Mouse (Mus musculus) CH12.LX (cell line): Measurements from ENCODE around the gene Hlcs. TPM values are rescaled to one million over a fixed set of nuclear protein-coding genes. Genes with fewer than 3 reads are reported as not detected.

Experiments used
- DNase-seq: peaks from one replicate; pipeline ENCODE4 v3.0.0-alpha.2; 2013; ENCODE audit errors: extremely low read depth
- H3K27ac ChIP-seq: 2 replicates; pipeline ENCODE4 v1.5.1; 2012; ENCODE audit warnings: low read depth, mild to moderate bottlenecking, control low read depth, moderate library complexity; ENCODE audit not compliant: insufficient read depth
- H3K27me3 ChIP-seq: replicated peaks from 2 replicates; pipeline ENCODE3; 2012; ENCODE audit warnings: inconsistent platforms
- H3K36me3 ChIP-seq, 2 experiments: replicated peaks in 1 of 2; 2 replicates each; pipeline versions ENCODE3 to v1.6.1; 2012; ENCODE audit warnings: inconsistent platforms in 1 of 2, low read length in 1 of 2, mild to moderate bottlenecking in 1 of 2, mixed read lengths in 1 of 2, moderate library complexity in 1 of 2; ENCODE audit not compliant: control insufficient read depth in 1 of 2, insufficient read depth in 1 of 2
- H3K4me1 ChIP-seq, 2 experiments: 2 replicates each; pipeline ENCODE4 v1.6.1; 2012; ENCODE audit warnings: inconsistent platforms in 1 of 2, moderate library complexity in 1 of 2; ENCODE audit not compliant: insufficient read depth in 2 of 2, control insufficient read depth in 1 of 2
- H3K4me2 ChIP-seq: 2 replicates; pipeline ENCODE4 v1.6.1; 2012; ENCODE audit warnings: low read depth, mild to moderate bottlenecking, control low read depth; ENCODE audit not compliant: poor library complexity, insufficient read depth, severe bottlenecking
- H3K4me3 ChIP-seq, 3 experiments: fragments of 150-350 bp in 1 of 3; sonication (generic) in 1 of 3; replicated peaks in 1 of 3; 2 replicates each; pipeline versions ENCODE3 to v1.5.1; 2011 to 2012; ENCODE audit warnings: low read depth in 2 of 3, low read length in 2 of 3, mild to moderate bottlenecking in 2 of 3, moderate library complexity in 2 of 3, control low read depth in 1 of 3, improper control_type of control experiment in 1 of 3, inconsistent platforms in 1 of 3, mixed read lengths in 1 of 3; ENCODE audit not compliant: poor library complexity in 1 of 3
- H3K79me2 ChIP-seq: replicated peaks from 2 replicates; pipeline ENCODE4 v1.6.1; 2012; ENCODE audit warnings: mild to moderate bottlenecking, moderate library complexity; ENCODE audit not compliant: control insufficient read depth, poor library complexity, insufficient read depth, severe bottlenecking; ENCODE audit errors: extremely low read depth
- H3K9ac ChIP-seq: 2 replicates; pipeline ENCODE4 v1.6.1; 2012; ENCODE audit warnings: low read depth, mild to moderate bottlenecking, control low read depth, moderate library complexity; ENCODE audit not compliant: insufficient read depth
- H3K9me3 ChIP-seq: replicated peaks from 2 replicates; pipeline ENCODE3; 2012; ENCODE audit warnings: low read length, inconsistent platforms, mixed read lengths
- BHLHE40 ChIP-seq: IDR thresholded peaks from 2 replicates; pipeline ENCODE4 v1.6.1; 2011; ENCODE audit warnings: mild to moderate bottlenecking, low read depth, low read length, improper control_type of control experiment
- CHD1 ChIP-seq: IDR thresholded peaks from 2 replicates; pipeline ENCODE4 v1.6.1; 2012; ENCODE audit warnings: low read depth, low read length, improper control_type of control experiment, inconsistent platforms
- CTCF ChIP-seq, 2 experiments: IDR thresholded peaks in 1 of 2; conservative IDR thresholded peaks in 1 of 2; 2 replicates each; pipeline ENCODE4 v1.5.1; 2011 to 2012; ENCODE audit warnings: low read depth in 2 of 2, low read length in 2 of 2, improper control_type of control experiment in 1 of 2, inconsistent platforms in 1 of 2, mild to moderate bottlenecking in 1 of 2, moderate library complexity in 1 of 2
- ETS1 ChIP-seq: conservative IDR thresholded peaks from 2 replicates; pipeline ENCODE4 v1.6.1; 2012; ENCODE audit warnings: low read depth, mild to moderate bottlenecking, inconsistent platforms, low read length, improper control_type of control experiment, moderate library complexity
- HCFC1 ChIP-seq: IDR thresholded peaks from 2 replicates; pipeline ENCODE4 v1.6.1; 2012; ENCODE audit warnings: low read depth, mild to moderate bottlenecking, inconsistent platforms, low read length, improper control_type of control experiment
- IRF4 ChIP-seq: IDR thresholded peaks from 2 replicates; pipeline ENCODE4 v1.6.1; 2014; ENCODE audit warnings: low read depth, mild to moderate bottlenecking, inconsistent platforms, low read length, improper control_type of control experiment
- JUN ChIP-seq: IDR thresholded peaks from 2 replicates; pipeline ENCODE4 v1.6.1; 2011; ENCODE audit warnings: low read depth, mild to moderate bottlenecking, low read length, improper control_type of control experiment, moderate library complexity; ENCODE audit not compliant: insufficient read depth
- KAT2A ChIP-seq: IDR thresholded peaks from 2 replicates; pipeline ENCODE4 v1.6.1; 2012; ENCODE audit warnings: low read length, improper control_type of control experiment, inconsistent platforms; ENCODE audit not compliant: insufficient replicate concordance
- MAFK ChIP-seq: IDR thresholded peaks from 2 replicates; pipeline ENCODE4 v1.6.1; 2011; ENCODE audit warnings: low read length, improper control_type of control experiment; ENCODE audit not compliant: insufficient replicate concordance
- MAX ChIP-seq: IDR thresholded peaks from 2 replicates; pipeline ENCODE4 v1.6.1; 2011; ENCODE audit warnings: low read length, improper control_type of control experiment
- MAZ ChIP-seq: IDR thresholded peaks from 2 replicates; pipeline ENCODE4 v1.6.1; 2012; ENCODE audit warnings: low read depth, mild to moderate bottlenecking, inconsistent platforms, low read length, improper control_type of control experiment, moderate library complexity
- MEF2A ChIP-seq: IDR thresholded peaks from 2 replicates; pipeline ENCODE4 v1.6.1; 2014; ENCODE audit warnings: low read depth, mild to moderate bottlenecking, inconsistent platforms, low read length, improper control_type of control experiment, borderline replicate concordance
- MXI1 ChIP-seq: IDR thresholded peaks from 2 replicates; pipeline ENCODE4 v1.6.1; 2011; ENCODE audit warnings: mild to moderate bottlenecking, low read depth, low read length, improper control_type of control experiment
- MYC ChIP-seq: IDR thresholded peaks from 2 replicates; pipeline ENCODE4 v1.6.1; 2011; ENCODE audit warnings: low read depth, mild to moderate bottlenecking, improper control_type of control experiment, low read length
- NRF1 ChIP-seq: IDR thresholded peaks from 2 replicates; pipeline ENCODE4 v1.6.1; 2014; ENCODE audit warnings: low read depth, mild to moderate bottlenecking, inconsistent platforms, low read length, improper control_type of control experiment, moderate library complexity
- POLR2A ChIP-seq: IDR thresholded peaks from 2 replicates; pipeline ENCODE4 v1.6.1; 2011; ENCODE audit warnings: low read depth, mild to moderate bottlenecking, improper control_type of control experiment, low read length
- RAD21 ChIP-seq: IDR thresholded peaks from 2 replicates; pipeline ENCODE4 v1.6.1; 2011; ENCODE audit warnings: low read depth, mild to moderate bottlenecking, low read length, improper control_type of control experiment, moderate library complexity
- SIN3A ChIP-seq: IDR thresholded peaks from 2 replicates; pipeline ENCODE4 v1.6.1; 2012; ENCODE audit warnings: low read length, improper control_type of control experiment, inconsistent platforms
- TBP ChIP-seq: conservative IDR thresholded peaks from 2 replicates; pipeline ENCODE4 v1.6.1; 2011; ENCODE audit warnings: low read depth, low read length, improper control_type of control experiment
- UBTF ChIP-seq: IDR thresholded peaks from 2 replicates; pipeline ENCODE4 v1.6.1; 2012; ENCODE audit warnings: low read depth, mild to moderate bottlenecking, inconsistent platforms, low read length, improper control_type of control experiment, moderate library complexity
- USF1 ChIP-seq: IDR thresholded peaks from 2 replicates; pipeline ENCODE4 v1.6.1; 2014; ENCODE audit warnings: low read depth, mild to moderate bottlenecking, inconsistent platforms, low read length, improper control_type of control experiment
- ZC3H11A ChIP-seq: IDR thresholded peaks from 2 replicates; pipeline ENCODE4 v1.6.1; 2012; ENCODE audit warnings: low read depth, mild to moderate bottlenecking, inconsistent platforms, low read length, improper control_type of control experiment
- ZNF384 ChIP-seq: IDR thresholded peaks from 2 replicates; pipeline ENCODE4 v1.6.1; 2012; ENCODE audit warnings: low read depth, low read length, improper control_type of control experiment, inconsistent platforms
- dilution Hi-C: fragments of 300-500 bp; cut with MboI; formaldehyde crosslinking; loops from 2 replicates; pipeline ENCODE4 v1.14.3; 2020; ENCODE audit warnings: low sequenced_read_pairs; ENCODE audit not compliant: extremely low pct_unique_long_range_greater_than_20kb, extremely low pct_ligation_motif_present
- in situ Hi-C: fragments of 300-500 bp; cut with MboI; formaldehyde crosslinking; loops from 3 replicates; pipeline ENCODE4 v1.14.3; 2019; ENCODE audit warnings: low sequenced_read_pairs, low pct_ligation_motif_present, low pct_unique_long_range_greater_than_20kb, mixed read lengths
- polyA plus RNA-seq: library from polyadenylated mRNA; unstranded; fragments of >175 nt; gene quantifications from 2 replicates; pipeline ENCODE4 v1.2.1, GENCODE M21; 2012; ENCODE audit warnings: low read depth; ENCODE audit not compliant: insufficient read length
- total RNA-seq, 2 experiments: library from RNA; depleted of rRNA; stranded (reverse); fragments of 300-350 nt in 1 of 2; fragments of >200 nt in 1 of 2; gene quantifications; 2 replicates each; pipeline ENCODE4 v1.2.3; 2012 to 2014

Hlcs gene
- total and polyA plus RNA-seq, 3 experiments = 5.3 to 12.5 (median 9.4) TPM

DNA sequence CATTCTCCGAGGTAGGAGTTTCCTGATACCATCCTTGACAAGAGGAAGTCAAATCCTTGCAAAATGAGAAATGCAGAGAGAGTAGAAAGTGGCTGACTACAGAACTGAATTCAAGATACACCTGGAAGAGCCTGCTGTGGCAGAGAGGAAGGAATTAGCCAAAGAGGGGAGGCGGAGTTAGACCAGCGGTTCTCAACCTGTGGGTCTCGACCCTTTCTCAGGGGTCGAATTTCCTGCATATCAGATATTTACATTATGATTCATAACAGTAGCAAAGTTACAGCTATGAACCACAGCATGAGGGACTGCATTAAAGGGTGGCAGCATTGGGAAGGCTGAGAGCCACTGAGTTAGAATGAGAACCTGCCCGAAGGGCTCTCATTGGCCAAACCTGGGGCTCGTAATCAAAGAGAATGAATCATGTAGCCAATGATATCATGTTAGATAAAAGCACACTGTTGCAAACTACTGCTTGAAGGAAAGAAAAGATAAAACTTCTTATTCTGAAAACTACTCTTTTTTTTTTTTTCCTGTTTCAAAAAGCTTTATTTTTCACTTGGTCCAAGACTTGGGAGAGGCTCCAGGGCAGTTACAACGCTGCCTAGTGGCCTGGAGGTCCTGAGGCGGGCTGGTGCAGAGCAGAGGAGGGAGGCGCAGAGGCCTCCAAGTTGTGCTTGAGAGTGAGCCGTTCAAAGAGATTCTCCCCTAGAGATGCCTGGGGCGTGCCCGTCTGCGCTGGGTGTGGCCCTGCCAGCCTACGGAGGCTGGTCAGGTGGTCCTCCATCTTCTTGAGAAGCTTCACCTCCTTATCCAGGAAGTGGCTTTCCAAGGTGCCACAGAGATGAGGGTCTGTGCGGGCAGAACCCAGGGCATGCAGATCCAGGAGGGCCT lies 144.5 kb downstream of the Hlcs start:
- Histone ChIP-seq H3K4me2 (no peak overlapping the region), H3K9me3 (no peaks in the 10 kb centered on the region), H3K4me1 (peaks cover 0 to 3% of the 10 kb centered on the region in 2 experiments; a peak in 1 of 4 replicates), H3K27ac (no peak overlapping the region), H3K36me3 (peaks cover 0 to 18% of the 10 kb centered on the region in 2 experiments), H3K9ac (no peak overlapping the region), H3K79me2 (no peaks in the 10 kb centered on the region)
- dilution Hi-C loops (no loop called here), in situ Hi-C loops (no loop called here)
- DNase-seq = no peak
- TF ChIP-seq MYC (no peak), ETS1 (no peak), POLR2A (no peak), MAFK (no peak), KAT2A (no peak), ZNF384 (no peak), USF1 (no peak), MXI1 (no peak), ZC3H11A (no peak), HCFC1 (no peak), UBTF (no peak), SIN3A (no peak)
- TF ChIP-seq, all 38 proteins: peak for 0
- H3K27me3 ChIP-seq = no peaks in the 10 kb centered on the region
- no peak overlapping the region for H3K4me3 ChIP-seq

DNA sequence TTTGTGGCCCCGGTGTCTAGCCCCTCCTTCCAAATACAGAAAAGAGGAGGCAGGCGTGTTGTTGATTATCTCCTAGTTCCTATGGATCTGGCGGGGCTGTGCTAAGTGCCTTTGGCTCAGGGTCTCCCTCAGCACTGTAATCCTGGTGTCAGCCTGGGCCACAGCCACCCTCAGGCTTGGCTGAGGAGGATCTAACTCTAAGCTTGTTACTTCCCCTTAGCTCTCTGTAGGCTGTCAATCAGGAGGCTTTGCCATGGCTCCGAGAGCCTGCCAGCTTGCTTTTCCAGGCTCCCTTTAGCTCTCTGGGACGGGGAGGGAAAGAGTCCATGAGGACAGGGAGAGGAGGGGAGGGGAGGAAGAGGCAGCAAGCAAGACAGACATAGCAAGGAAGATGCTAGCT lies 148.4 kb downstream of the Hlcs start:
- Histone ChIP-seq H3K36me3 (peaks cover 0 to 14% of the 10 kb centered on the region in 2 experiments), H3K9me3 (no peaks in the 10 kb centered on the region), H3K4me3 (no peak overlapping the region), H3K27me3 (no peaks in the 10 kb centered on the region), H3K79me2 (no peaks in the 10 kb centered on the region), H3K4me1 (peaks cover 0 to 5% of the 10 kb centered on the region in 2 experiments; a peak in 2 of 4 replicates), H3K9ac (no peak overlapping the region), H3K27ac (no peak overlapping the region), H3K4me2 (no peak overlapping the region)
- no peak for DNase-seq
- dilution Hi-C loops = no loop called here
- TF ChIP-seq POLR2A = no peak
- no peak for TF ChIP-seq MAZ
- TF ChIP-seq ZC3H11A = no peak
- no peak for TF ChIP-seq ETS1
- TF ChIP-seq NRF1 = no peak
- no peak for TF ChIP-seq CTCF (conservative IDR thresholded peaks at IDR 0.05 in 1 of 2, IDR thresholded peaks at IDR 0.05 in 1 of 2; ENCODE audit: low read depth in 2 of 2, low read length in 2 of 2)
- no peak for TF ChIP-seq ZNF384
- TF ChIP-seq MAX = no peak
- TF ChIP-seq MAFK = no peak
- TF ChIP-seq USF1 = no peak
- TF ChIP-seq KAT2A = no peak
- TF ChIP-seq IRF4 = no peak
- TF ChIP-seq MEF2A = no peak
- no peak for TF ChIP-seq MYC
- TF ChIP-seq RAD21 = no peak
- no peak for TF ChIP-seq JUN
- no peak for TF ChIP-seq SIN3A
- no peak for TF ChIP-seq CHD1
- TF ChIP-seq BHLHE40 = no peak
- TF ChIP-seq TBP = no peak
- in situ Hi-C loops = loop anchor here (5.0 kb wide), 1 partner anchor 53 kb away; no protein-coding TSS in a partner anchor
